Mouse (Mus musculus): ENCODE data around the gene Slc8a2. TPM values are rescaled to one million over a fixed set of nuclear protein-coding genes. Genes with fewer than 3 reads are reported as not detected.

The Slc8a2 gene
- polyA plus RNA-seq, 1 experiment = not detected

GRCm38 (mm10) chr7:16101726-16102475 is 27.7 kb upstream of the Slc8a2 start:
- peaks cover 81% of the 10 kb centered on the region for H3K36me3 ChIP-seq (ENCODE audit: control insufficient read depth)
- peak overlapping the region; percentile 85 for H3K4me3 ChIP-seq (replicated peaks)
- H3K27me3 ChIP-seq (ENCODE audit: control insufficient read depth) = no peaks in the 10 kb centered on the region
- peaks cover 74% of the 10 kb centered on the region for H3K4me1 ChIP-seq (ENCODE audit: control insufficient read depth)
- no peak for TF ChIP-seq GATA1 (IDR thresholded peaks at IDR 0.05; ENCODE audit: low read length)
- TF ChIP-seq TAL1 (IDR thresholded peaks at IDR 0.05; ENCODE audit: low read length) = no peak
- no peaks in the 10 kb centered on the region for H3K9me3 ChIP-seq (ENCODE audit: control insufficient read depth, low read length)

GRCm38 (mm10) chr7:16102686-16103226 is 26.9 kb upstream of the Slc8a2 start:
- Histone ChIP-seq H3K36me3 (ENCODE audit: control insufficient read depth) (peaks cover 90% of the 10 kb centered on the region), H3K9me3 (ENCODE audit: control insufficient read depth, low read length) (no peaks in the 10 kb centered on the region), H3K4me1 (ENCODE audit: control insufficient read depth) (peaks cover 68% of the 10 kb centered on the region), H3K27me3 (ENCODE audit: control insufficient read depth) (no peaks in the 10 kb centered on the region), H3K4me3 (replicated peaks) (no peak overlapping the region)
- TF ChIP-seq TAL1 (IDR thresholded peaks at IDR 0.05; ENCODE audit: low read length) (no peak), GATA1 (IDR thresholded peaks at IDR 0.05; ENCODE audit: low read length) (no peak)

GRCm38 (mm10) chr7:16103760-16104159 is 25.9 kb upstream of the Slc8a2 start:
- Histone ChIP-seq H3K27me3 (ENCODE audit: control insufficient read depth) (no peaks in the 10 kb centered on the region), H3K4me3 (replicated peaks) (no peak overlapping the region), H3K9me3 (ENCODE audit: control insufficient read depth, low read length) (no peaks in the 10 kb centered on the region), H3K36me3 (ENCODE audit: control insufficient read depth) (peaks cover 100% of the 10 kb centered on the region), H3K4me1 (ENCODE audit: control insufficient read depth) (peaks cover 65% of the 10 kb centered on the region)
- no peak for TF ChIP-seq GATA1 (IDR thresholded peaks at IDR 0.05; ENCODE audit: low read length)
- no peak for TF ChIP-seq TAL1 (IDR thresholded peaks at IDR 0.05; ENCODE audit: low read length)

GRCm38 (mm10) chr7:16104611-16105388 is 24.8 kb upstream of the Slc8a2 start:
- no peak overlapping the region for H3K4me3 ChIP-seq (replicated peaks)
- H3K9me3 ChIP-seq (ENCODE audit: control insufficient read depth, low read length) = no peaks in the 10 kb centered on the region
- H3K36me3 ChIP-seq (ENCODE audit: control insufficient read depth) = peaks cover 100% of the 10 kb centered on the region
- no peak for TF ChIP-seq TAL1 (IDR thresholded peaks at IDR 0.05; ENCODE audit: low read length)
- TF ChIP-seq GATA1 (IDR thresholded peaks at IDR 0.05; ENCODE audit: low read length) = no peak
- no peaks in the 10 kb centered on the region for H3K27me3 ChIP-seq (ENCODE audit: control insufficient read depth)
- H3K4me1 ChIP-seq (ENCODE audit: control insufficient read depth) = peaks cover 55% of the 10 kb centered on the region

- H3K36me3 ChIP-seq (ENCODE audit: control insufficient read depth) = peaks cover 100% of the 10 kb centered on the region
These were observed 20.6 kb upstream of the Slc8a2 start for GRCm38 (mm10) chr7:16108886-16109542.

GRCm38 (mm10) chr7:16110158-16110557 is 19.5 kb upstream of the Slc8a2 start:
- Histone ChIP-seq H3K9me3 (ENCODE audit: control insufficient read depth, low read length) (no peaks in the 10 kb centered on the region), H3K36me3 (ENCODE audit: control insufficient read depth) (peaks cover 100% of the 10 kb centered on the region), H3K4me1 (ENCODE audit: control insufficient read depth) (peaks cover 19% of the 10 kb centered on the region), H3K27me3 (ENCODE audit: control insufficient read depth) (no peaks in the 10 kb centered on the region), H3K4me3 (replicated peaks) (no peak overlapping the region)
- TF ChIP-seq TAL1 (IDR thresholded peaks at IDR 0.05; ENCODE audit: low read length) (no peak), GATA1 (IDR thresholded peaks at IDR 0.05; ENCODE audit: low read length) (no peak)

More at GRCm38 (mm10) chr7:16108886-16109542, 20.6 kb upstream of the Slc8a2 start:
- TF ChIP-seq GATA1 (IDR thresholded peaks at IDR 0.05; ENCODE audit: low read length) (no peak), TAL1 (IDR thresholded peaks at IDR 0.05; ENCODE audit: low read length) (no peak)
- Histone ChIP-seq H3K4me1 (ENCODE audit: control insufficient read depth) (peaks cover 29% of the 10 kb centered on the region), H3K9me3 (ENCODE audit: control insufficient read depth, low read length) (no peaks in the 10 kb centered on the region), H3K4me3 (replicated peaks) (no peak overlapping the region), H3K27me3 (ENCODE audit: control insufficient read depth) (no peaks in the 10 kb centered on the region)

- H3K36me3 ChIP-seq (ENCODE audit: control insufficient read depth) = peaks cover 100% of the 10 kb centered on the region
- peaks cover 15% of the 10 kb centered on the region for H3K4me1 ChIP-seq (ENCODE audit: control insufficient read depth)
- TF ChIP-seq GATA1 (IDR thresholded peaks at IDR 0.05; ENCODE audit: low read length) (peak; percentile 35; the same call in 1 of the 2 replicates), TAL1 (IDR thresholded peaks at IDR 0.05; ENCODE audit: low read length) (no peak)
- H3K27me3 ChIP-seq (ENCODE audit: control insufficient read depth) = no peaks in the 10 kb centered on the region
- H3K4me3 ChIP-seq (replicated peaks) = no peak overlapping the region
- H3K9me3 ChIP-seq (ENCODE audit: control insufficient read depth, low read length) = no peaks in the 10 kb centered on the region
These were observed 18.1 kb upstream of the Slc8a2 start for GRCm38 (mm10) chr7:16111284-16112090.

GRCm38 (mm10) chr7:16116418-16116817 is 13.2 kb upstream of the Slc8a2 start:
- H3K36me3 ChIP-seq (ENCODE audit: control insufficient read depth) = peaks cover 73% of the 10 kb centered on the region
- H3K27me3 ChIP-seq (ENCODE audit: control insufficient read depth) = no peaks in the 10 kb centered on the region
- peaks cover 23% of the 10 kb centered on the region for H3K4me1 ChIP-seq (ENCODE audit: control insufficient read depth)
- no peak for TF ChIP-seq TAL1 (IDR thresholded peaks at IDR 0.05; ENCODE audit: low read length)
- no peak for TF ChIP-seq GATA1 (IDR thresholded peaks at IDR 0.05; ENCODE audit: low read length)
- no peak overlapping the region for H3K4me3 ChIP-seq (replicated peaks)
- no peaks in the 10 kb centered on the region for H3K9me3 ChIP-seq (ENCODE audit: control insufficient read depth, low read length)
